Mouse (Mus musculus): ENCODE measurements around the gene Rab3c.
A peak's percentile ranks its signal among the peaks of the same experiment; 100 is the strongest.

The Rab3c gene

GRCm38 (mm10) chr13:110280563-110281144 is at the start of gene Rab3c:
Gene Rab3c (minus strand): TSS chr13:110280996.
- DNase-seq (ENCODE audit: low spot score in 2 of 2): peak in 1 of 2 experiments; percentile 14

- peak in 1 of 2 experiments; percentile 8 for DNase-seq (ENCODE audit: low spot score in 2 of 2)
Measured at GRCm38 (mm10) chr13:110318746-110319145, 38.0 kb upstream of the Rab3c start.

GRCm38 (mm10) chr13:110307188-110307587 is 26.4 kb upstream of the Rab3c start:
- no peak for DNase-seq (ENCODE audit: low spot score in 2 of 2)

DNA sequence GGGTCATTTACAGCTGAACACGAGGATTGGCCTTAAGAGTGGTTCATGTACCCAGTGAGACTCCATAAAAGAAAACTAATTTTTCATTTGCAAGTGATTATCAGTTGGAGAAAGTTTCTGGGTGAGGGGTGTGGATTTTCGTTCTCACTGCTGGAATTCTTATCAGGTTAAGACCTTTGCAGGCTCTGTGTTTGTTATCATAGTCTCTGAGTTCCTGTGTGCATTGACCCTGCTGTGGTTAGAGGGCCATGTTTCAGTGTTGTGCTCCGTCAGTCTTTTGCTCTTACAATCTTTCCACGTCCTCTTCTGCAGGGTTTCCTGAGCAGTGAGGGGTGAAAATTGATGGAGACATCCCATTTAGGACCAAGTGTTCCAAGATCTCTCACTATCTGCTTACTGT is 16.3 kb upstream of the Rab3c start:
- DNase-seq (ENCODE audit: low spot score in 2 of 2): no peak

GRCm38 (mm10) chr13:110288499-110288898 is 7.7 kb upstream of the Rab3c start:
- DNase-seq (ENCODE audit: low spot score in 2 of 2): no peak

DNA sequence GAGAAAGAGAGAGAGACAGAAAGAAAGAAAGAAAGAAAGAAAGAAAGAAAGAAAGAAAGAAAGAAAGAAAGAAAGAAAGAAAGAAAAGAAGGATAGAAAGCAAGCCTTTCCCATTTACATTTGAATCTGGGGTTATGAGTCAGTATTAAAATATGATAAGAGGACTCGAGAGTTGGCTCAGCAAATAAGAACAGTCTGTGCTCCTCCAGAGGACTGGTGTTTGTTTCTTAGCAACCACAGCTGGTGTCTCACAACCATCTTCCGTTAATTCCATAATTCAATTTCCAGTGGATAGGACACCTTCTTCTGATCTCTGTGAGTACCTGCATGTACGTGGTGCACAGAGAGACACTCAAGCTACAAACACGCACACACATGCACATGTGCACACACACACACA is 3.0 kb upstream of the Rab3c start:
- DNase-seq (ENCODE audit: low spot score in 2 of 2): no peak

DNA sequence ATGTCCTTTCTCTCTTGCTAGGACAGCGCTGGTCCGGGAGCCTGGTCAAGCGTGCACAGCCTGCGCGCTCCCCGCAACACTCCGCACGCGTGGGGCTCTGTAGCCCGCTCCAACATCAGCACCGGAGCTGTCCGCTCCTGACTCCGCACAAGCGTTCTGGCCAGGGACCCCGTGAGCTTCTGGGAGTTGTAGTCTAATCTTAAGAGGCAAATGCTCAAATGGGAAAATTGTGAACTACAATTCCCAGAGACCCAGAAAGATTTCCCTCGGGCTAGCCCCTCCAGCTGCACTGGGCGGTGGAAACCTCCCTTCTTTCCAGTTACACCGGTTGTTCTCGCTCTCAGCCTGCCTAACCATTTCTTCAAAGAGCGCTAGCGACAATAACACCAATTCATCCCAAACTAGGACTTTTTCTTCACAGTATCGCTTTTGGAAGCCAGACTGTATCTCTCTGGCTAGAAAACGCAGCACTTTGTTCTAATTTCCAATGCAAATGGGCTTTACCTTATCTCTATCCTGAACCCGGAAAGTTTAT is 701 bp downstream of the Rab3c start:
- peak; percentile 78 for DNase-seq (ENCODE audit: low spot score in 2 of 2)

GRCm38 (mm10) chr13:110278976-110279736 is 1.6 kb downstream of the Rab3c start:
- no peak for DNase-seq (ENCODE audit: low spot score in 2 of 2)

DNA sequence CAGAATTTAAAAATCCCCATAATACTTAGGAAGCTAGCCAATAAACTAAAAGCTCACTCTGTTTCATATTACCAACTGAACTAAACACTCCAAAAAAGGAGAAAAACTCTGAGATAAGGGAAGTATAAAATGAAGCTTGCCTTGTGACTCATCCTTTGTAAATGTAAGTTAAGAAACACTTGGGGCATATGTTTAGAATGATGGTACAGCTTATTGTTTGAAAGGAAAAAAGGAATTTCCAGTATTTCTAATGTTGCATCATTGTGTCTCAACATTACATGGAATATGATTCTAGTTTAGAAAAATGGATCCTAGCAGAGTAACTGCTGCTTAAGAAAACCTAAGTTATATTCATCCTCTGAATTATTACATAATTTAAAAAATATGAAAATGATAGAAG is 3.1 kb downstream of the Rab3c start:
- DNase-seq (ENCODE audit: low spot score in 2 of 2): no peak

- no peak for DNase-seq (ENCODE audit: low spot score in 2 of 2)
Measured at GRCm38 (mm10) chr13:110275471-110275870, 5.3 kb downstream of the Rab3c start.

- no peak for DNase-seq (ENCODE audit: low spot score in 2 of 2)
Measured at GRCm38 (mm10) chr13:110260649-110261048, 20.1 kb downstream of the Rab3c start.

GRCm38 (mm10) chr13:110251453-110251852 is 29.3 kb downstream of the Rab3c start:
- DNase-seq (ENCODE audit: low spot score in 2 of 2): no peak

GRCm38 (mm10) chr13:110248481-110248880 is 32.3 kb downstream of the Rab3c start:
- DNase-seq (ENCODE audit: low spot score in 2 of 2): no peak

DNA sequence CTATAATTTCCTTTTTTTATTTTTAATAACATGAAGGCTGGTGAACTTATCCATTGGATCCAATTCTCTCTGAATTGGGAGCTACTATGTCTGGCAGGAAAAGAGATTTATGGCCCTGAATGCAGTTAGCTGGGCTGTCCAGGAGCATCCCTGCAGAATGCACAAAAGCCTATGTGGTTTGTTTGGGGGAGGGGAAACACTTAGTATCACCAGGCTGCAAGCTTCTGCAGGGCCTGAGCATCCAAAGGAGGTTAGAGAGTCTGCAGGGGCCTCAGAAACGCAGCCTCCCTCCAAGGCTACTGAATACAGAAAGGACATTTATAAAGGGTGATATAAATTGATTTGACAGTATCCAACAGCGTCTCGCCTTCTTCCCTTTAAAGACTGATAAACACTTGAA is 41.8 kb downstream of the Rab3c start:
- no peak for DNase-seq (ENCODE audit: low spot score in 2 of 2)

- no peak for DNase-seq (ENCODE audit: low spot score in 2 of 2)
Measured at GRCm38 (mm10) chr13:110237209-110237935, 43.4 kb downstream of the Rab3c start.

GRCm38 (mm10) chr13:110233364-110233763 is 47.4 kb downstream of the Rab3c start:
- no peak for DNase-seq (ENCODE audit: low spot score in 2 of 2)

- no peak for DNase-seq (ENCODE audit: low spot score in 2 of 2)
Measured at GRCm38 (mm10) chr13:110231086-110231688, 49.6 kb downstream of the Rab3c start.

- no peak for DNase-seq (ENCODE audit: low spot score in 2 of 2)
Measured at GRCm38 (mm10) chr13:110230046-110230445, 50.8 kb downstream of the Rab3c start.

DNA sequence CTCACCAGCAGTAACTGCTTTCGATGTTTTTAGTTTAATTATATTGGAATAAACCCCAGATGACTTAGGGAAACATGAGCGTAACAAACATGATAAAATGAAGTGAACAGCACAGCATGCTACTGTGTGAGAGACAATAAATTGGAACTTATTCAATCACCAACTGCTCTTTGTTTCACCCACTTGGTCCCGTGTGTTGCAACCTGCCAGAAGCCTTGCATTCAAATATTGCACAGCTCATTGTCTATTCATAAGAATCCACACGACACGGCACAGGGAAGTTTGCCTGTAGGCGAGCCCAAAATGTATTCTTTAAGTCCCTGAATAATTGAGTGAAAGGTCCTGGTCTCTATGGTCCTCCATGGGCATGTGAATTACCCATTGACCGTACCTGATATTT is 61.6 kb downstream of the Rab3c start:
- DNase-seq (ENCODE audit: low spot score in 2 of 2): no peak

GRCm38 (mm10) chr13:110218497-110218896 is 62.3 kb downstream of the Rab3c start:
- no peak for DNase-seq (ENCODE audit: low spot score in 2 of 2)

DNA sequence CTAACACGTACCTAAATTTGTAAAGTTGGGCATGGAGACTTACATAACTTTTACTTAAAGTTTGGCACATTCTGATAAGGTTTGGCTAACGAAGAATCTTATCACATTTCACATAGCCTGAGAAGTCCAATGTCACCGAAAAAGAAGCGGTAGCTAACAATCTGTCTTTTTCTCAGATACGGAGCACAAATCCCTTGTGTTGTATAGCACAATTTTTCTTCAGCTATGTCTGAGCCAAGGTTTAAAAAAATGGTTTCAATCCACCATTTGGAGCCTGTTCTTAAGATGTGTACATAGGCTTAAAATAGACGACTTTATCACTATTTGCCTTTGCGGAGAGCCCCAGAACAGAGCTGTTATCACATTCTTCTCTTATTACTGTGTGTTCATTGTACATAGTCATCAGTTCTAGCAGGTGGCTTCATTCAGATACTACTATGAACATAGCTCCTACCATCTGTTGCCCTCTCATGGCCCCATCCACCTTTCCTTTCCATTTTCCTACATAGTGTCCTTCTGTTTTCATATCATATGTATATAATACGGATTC is 69.2 kb downstream of the Rab3c start:
- no peak for DNase-seq (ENCODE audit: low spot score in 2 of 2)

GRCm38 (mm10) chr13:110198906-110199305 is 81.9 kb downstream of the Rab3c start:
- no peak for DNase-seq (ENCODE audit: low spot score in 2 of 2)
